Mouse (Mus musculus): Measurements from ENCODE around the gene Tomm70a.

DNA sequence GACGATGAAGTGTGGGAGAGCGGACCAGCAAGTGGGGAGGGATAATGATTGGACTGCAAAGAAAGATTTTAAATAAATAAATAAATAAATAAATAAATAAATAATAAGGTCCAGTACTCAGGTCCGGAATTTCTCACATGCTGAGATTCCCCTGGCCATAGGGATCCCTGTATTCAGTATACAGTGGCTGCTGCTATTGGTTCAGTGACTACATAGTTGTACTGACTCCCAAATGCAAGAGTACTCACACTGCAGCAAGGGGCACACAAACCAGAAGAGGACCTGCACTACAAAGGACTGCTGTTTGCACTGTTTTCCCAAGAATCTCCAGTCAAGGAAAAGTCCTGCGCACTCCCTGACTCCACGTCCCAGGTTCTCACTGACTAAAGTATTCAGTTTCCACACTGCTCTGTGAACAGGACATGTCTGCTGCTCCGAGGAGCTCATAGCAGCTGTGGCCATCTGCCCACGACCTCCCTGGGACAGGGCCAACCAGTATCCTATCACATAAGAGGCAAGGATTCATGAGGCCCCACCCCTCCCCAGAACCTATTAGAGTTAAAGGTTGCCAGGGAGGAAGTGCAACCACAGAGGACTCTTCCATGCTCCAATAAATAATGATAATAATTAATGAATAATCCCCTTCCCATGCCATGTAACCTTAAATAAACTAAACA, 22.9 kb upstream of the Tomm70a start:
- TF ChIP-seq POLR2A (IDR thresholded peaks at IDR 0.05; ENCODE audit: borderline replicate concordance, extremely low read depth, insufficient read depth, insufficient read length, poor library complexity, severe bottlenecking) (no peak), CTCF (IDR thresholded peaks at IDR 0.05; ENCODE audit: borderline replicate concordance, extremely low read depth, insufficient read depth, insufficient read length) (no peak)

All from brain, embryonic 14.5 days (tissue).